Mouse (Mus musculus): ENCODE results near the gene Tex14.
"Not testable (repeated sequence)": the region's sequence is repeated elsewhere in the genome, so short reads cannot be mapped to it uniquely, and the experiment has no call there.

Gene Tex14

DNA sequence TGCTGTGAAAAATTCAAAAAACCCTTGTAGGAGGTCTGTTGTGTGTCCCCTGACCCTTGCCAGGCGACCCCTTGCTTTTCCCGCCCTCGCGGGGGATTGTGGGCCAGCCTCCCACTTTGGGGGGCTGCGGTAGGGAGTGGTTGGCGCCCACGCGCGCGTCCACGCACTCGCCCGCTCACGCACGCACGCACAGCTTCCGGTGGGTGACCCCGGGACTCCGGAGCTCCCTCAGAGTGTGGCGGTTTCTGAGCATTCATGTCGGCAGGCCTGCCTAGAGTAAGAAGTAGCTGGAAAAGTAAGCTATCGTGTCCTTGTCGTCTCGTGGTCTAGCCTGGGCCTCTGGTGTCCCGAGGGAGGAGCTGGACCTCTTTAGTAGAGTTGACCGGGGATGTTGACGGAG is at the start of gene Tex14, which contains the start of gene Rad51c:
Gene Tex14 (plus strand): TSS at position 190 of the 400 bp plus-strand sequence.
Gene Rad51c (minus strand): TSS at position 79 of the 400 bp plus-strand sequence.
- DNase-seq (ENCODE audit: low spot score) = peak; percentile 29

DNA sequence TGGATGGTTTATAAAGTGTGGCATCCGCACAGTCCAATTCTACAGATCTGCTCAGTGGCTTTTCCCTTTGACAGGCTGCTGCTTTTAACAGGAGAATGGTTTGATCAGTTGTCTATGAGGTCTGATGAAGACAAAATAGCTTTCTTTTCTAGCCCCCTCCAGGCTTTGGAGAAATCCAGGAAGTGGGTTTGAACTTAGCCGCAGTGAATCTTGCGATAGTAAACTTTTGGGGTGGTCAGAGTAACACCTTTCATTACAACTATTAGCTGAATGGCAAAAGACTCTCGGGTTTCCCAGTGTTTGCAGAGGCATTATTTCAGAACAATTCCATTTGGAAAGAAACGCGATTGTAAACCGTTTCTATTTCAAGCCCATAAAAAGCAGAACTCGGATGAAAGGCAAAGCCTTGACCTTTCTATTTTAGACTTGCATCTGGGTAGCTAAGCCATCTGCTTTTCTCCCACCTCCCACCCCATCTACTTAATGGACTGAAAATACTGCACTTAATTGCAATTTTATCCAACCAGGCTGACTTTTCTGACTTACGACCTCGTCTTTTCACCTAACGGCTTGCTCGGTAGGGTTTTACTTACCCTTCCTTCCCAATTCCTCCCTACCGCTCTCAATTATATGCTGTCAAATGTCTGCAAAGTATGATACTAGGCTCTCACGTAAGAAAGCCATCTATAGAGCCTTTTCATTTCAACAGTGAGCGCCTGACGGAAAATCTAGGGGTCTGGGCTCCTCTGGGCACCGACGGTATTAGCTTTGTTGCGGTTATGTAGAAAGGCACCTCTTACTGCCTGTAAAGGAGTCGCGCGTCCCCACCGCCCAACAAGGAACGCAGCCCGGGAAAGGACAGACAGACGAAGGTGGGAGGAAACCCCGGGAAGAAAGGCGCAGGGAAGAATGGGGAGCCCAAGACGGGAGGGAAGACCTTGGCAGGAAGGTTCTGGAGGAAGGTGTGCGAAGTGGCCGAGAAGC is 47.3 kb upstream of the Tex14 start:
- peak; percentile 20 for DNase-seq (ENCODE audit: low spot score)

- DNase-seq (ENCODE audit: low spot score) = peak; percentile 85
Observed at GRCm38 (mm10) chr11:87358331-87359261, 46.3 kb upstream of the Tex14 start, which contains the start of gene Ppm1e. TSS of gene Ppm1e (minus strand) at chr11:87359023.

GRCm38 (mm10) chr11:87359262-87359612 is 45.6 kb upstream of the Tex14 start:
- no peak for DNase-seq (ENCODE audit: low spot score)

- DNase-seq (ENCODE audit: low spot score) = no peak
Observed at GRCm38 (mm10) chr11:87365120-87365519, 39.7 kb upstream of the Tex14 start.

- no peak for DNase-seq (ENCODE audit: low spot score)
Observed at GRCm38 (mm10) chr11:87367061-87367460, 37.8 kb upstream of the Tex14 start.

- DNase-seq (ENCODE audit: low spot score) = no peak
Observed at GRCm38 (mm10) chr11:87367865-87368580, 36.8 kb upstream of the Tex14 start.

- no peak for DNase-seq (ENCODE audit: low spot score)
Observed at GRCm38 (mm10) chr11:87384551-87384950, 20.3 kb upstream of the Tex14 start.

DNA sequence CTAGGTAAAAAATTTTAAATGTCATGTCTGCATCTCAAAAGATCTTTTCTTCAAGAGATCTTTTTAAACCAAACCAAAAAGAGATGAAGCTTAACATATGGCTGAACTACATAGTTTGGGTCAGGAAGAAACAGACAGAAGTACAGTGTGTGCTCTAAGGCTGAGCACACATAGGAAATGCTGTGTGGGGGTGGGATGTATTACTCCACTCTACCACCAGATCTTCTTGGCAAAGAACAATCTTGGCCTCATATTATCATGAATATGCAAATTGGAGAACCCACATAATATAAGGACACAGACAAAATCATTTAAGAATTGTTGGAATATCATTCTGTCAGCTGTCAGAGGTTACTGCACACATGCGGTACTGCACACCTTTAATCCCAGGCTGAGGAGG is 19.2 kb upstream of the Tex14 start:
- no peak for DNase-seq (ENCODE audit: low spot score)

- DNase-seq (ENCODE audit: low spot score) = peak; percentile 74
Observed at GRCm38 (mm10) chr11:87393855-87394254, 11.0 kb upstream of the Tex14 start.

DNA sequence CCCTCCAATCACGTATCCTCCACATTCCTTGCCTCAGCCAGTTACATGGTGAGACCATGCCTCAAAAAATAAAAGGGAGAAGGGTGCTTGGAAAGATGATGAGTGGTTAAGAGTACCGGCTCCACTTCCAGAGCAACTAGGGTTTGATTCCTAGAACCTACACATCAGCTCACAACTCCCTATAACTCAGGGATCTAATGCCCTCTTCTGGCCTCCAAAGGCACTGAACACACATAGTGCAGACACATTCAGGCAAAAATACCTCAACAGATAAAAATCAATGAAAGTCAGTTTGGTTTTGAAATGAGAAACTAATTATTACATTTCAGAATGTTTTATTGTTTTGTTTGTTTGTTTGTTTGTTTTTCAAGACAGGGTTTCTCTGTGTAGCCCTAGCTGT is 6.5 kb upstream of the Tex14 start:
- no peak for DNase-seq (ENCODE audit: low spot score)

DNA sequence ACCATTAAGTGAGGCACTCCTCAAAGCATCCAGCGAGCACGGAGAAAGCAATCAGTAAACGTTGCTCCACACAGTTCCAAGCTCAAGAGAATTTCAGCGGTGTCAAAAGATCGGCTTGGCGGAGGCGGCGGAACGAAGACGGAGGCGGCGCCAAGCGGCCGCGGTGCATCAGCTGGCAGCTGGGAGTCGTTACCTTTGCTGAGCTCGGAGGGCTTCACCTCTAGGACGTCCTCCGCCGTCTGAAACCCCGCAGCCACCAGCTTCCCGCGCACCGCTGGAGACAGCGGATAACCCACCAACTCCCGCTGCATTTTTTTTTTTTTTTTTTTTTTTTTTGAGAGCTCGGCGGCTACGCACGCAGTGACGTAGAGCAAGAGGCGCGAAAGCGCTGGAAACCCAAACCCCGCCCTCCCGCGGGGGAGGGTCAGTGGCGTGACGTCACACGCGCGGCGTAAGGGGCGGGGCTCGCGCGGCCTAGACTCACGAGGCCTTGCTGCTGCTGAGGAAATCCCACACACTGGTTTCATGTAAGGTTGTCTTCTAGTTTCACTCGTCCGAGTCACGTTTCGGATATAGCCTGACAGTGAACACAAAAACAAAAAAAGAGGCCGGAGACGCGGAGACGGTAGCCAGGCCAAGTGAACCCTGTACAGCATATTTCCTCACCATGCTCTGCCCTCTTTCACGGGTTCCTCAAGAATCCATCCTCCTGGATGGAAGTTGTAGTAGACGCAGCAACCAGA is 583 bp upstream of the Tex14 start:
- peak; percentile 95 for DNase-seq (ENCODE audit: low spot score)

- DNase-seq (ENCODE audit: low spot score) = not testable (repeated sequence)
Observed at GRCm38 (mm10) chr11:87413412-87413811, 8.5 kb downstream of the Tex14 start.

DNA sequence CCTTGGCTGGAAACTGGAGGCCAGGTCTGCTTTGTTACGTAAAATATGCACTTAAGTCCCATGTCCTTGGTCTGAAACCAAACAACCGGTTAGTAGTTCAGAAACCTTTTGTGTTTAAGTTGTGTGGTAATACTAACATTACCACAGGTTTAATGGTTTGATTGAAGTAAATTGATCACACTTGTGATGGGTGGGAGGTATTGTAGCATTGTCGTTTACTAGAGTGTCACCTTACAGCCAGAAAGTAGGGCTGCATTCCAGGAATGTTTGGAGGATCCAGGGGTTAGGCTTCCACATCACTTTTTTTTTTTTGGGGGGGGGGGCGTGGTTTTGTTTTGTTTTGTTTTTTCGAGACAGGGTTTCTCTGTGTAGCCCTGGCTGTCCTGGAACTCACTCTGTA is 11.3 kb downstream of the Tex14 start:
- no peak for DNase-seq (ENCODE audit: low spot score)

GRCm38 (mm10) chr11:87420861-87421260 is 16.0 kb downstream of the Tex14 start:
- no peak for DNase-seq (ENCODE audit: low spot score)

DNA sequence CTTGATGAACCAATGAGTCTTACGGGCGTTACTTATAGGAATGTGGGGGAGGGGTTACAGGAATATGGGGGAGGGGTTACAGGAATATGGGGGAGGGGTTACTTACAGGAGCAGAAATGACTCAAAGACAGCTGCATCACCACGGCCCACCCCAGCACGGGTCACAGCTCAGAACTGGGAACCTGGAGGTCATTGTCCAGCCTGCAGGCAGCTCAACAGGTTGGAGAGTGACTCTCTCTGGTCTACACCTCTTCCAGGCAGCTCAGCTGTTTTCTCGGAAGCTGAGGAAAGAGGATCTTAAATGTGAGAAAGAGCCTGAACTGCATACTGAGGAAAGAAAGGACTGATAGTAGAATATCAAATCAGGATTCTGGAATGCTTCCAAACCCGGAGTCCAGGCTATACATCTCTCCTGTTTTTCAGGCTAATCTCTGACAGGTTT is 16.9 kb downstream of the Tex14 start:
- DNase-seq (ENCODE audit: low spot score) = peak; percentile 37

- DNase-seq (ENCODE audit: low spot score) = peak; percentile 94
Observed at GRCm38 (mm10) chr11:87422511-87423340, 17.9 kb downstream of the Tex14 start.

DNA sequence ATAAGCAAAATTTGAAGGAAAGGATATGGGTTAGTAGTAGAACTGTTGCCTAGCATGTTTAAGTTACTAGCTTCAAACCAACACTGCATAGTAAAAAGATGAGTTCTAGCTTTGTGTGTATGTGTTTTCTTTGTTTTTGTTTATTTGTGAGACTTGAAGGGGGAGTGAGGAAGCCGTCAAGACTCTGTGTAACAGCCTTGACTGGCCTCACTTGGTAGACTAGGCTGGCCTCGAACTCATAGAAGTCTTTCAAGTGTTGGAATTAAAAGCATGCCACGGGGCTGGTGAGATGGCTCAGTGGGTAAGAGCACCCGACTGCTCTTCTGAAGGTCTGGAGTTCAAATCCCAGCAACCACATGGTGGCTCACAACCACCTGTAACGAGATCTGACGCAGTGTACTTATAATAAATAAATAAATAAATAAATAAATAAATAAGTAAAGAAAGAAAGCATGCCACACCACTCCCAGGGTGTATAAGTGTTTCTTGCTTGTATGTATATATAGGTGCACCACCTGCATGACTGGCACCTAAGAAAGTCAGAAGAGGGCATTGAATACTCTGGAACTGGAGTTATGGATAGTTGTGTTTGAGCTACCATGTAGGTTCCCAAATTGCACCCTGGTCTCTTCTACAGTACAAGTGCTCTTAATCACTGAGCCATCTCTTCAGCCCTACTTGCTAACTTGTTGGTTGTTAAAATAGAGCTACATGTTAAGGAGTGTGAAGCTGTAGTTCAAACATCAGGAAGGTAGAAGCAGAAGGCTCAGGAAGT is 18.9 kb downstream of the Tex14 start:
- no peak for DNase-seq (ENCODE audit: low spot score)

DNA sequence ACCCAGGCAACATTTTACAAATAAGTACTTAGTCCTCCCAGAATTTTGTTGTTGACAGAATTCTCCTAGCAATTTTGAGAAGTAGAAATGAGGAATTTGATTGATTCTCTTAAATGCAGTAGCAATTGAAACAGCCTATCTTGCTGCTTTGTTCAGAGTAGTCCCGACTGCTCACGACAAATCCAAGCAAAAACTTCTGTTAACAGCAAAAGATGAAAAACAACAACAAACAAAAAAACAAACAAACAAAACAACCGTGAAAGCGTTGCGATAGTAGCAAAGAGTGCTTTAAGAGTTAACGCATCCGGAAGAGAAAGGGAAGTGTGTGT is 21.2 kb downstream of the Tex14 start:
- no peak for DNase-seq (ENCODE audit: low spot score)
